Mouse (Mus musculus) hindbrain, embryonic 16.5 days (tissue): ENCODE data around the gene Dcaf4. TPM values are rescaled to one million over a fixed set of nuclear protein-coding genes. Genes with fewer than 3 reads are reported as not detected.

Source experiments
- ATAC-seq: fragments of 200-750 bp; cut with Nextera tagmentation; 2 replicates; pipeline ENCODE4 v1.8.0; 2017; ENCODE audit warnings: moderate TSS enrichment, moderate library complexity
- H3K27ac ChIP-seq: fragments of 300-500 bp; sonication (generic); 2 replicates; pipeline ENCODE4 v1.5.1; 2014; ENCODE audit warnings: low read depth, mild to moderate bottlenecking, control low read depth, low read length, moderate library complexity
- H3K27me3 ChIP-seq: fragments of 300-500 bp; sonication (generic); replicated peaks from 2 replicates; pipeline ENCODE4 v1.6.1; 2014; ENCODE audit warnings: low read length; ENCODE audit not compliant: control insufficient read depth, insufficient read depth
- H3K36me3 ChIP-seq: fragments of 300-500 bp; sonication (generic); 2 replicates; pipeline ENCODE4 v1.6.1; 2014; ENCODE audit warnings: mild to moderate bottlenecking, low read length, moderate library complexity, mixed read lengths; ENCODE audit not compliant: control insufficient read depth, insufficient read depth
- H3K4me1 ChIP-seq: fragments of 300-500 bp; sonication (generic); 2 replicates; pipeline ENCODE4 v1.6.1; 2014; ENCODE audit warnings: low read depth, low read length; ENCODE audit not compliant: control insufficient read depth, insufficient read depth
- H3K4me2 ChIP-seq: fragments of 300-500 bp; sonication (generic); 2 replicates; pipeline ENCODE4 v1.6.1; 2014; ENCODE audit warnings: mild to moderate bottlenecking, low read length, control low read depth, moderate library complexity
- H3K4me3 ChIP-seq: fragments of 300-500 bp; sonication (generic); 2 replicates; pipeline ENCODE4 v1.5.1; 2014; ENCODE audit warnings: mild to moderate bottlenecking, low read length, control low read depth, moderate library complexity
- H3K9ac ChIP-seq: fragments of 300-500 bp; sonication (generic); 2 replicates; pipeline ENCODE4 v1.6.1; 2014; ENCODE audit warnings: low read depth, mild to moderate bottlenecking, control low read depth, low read length, moderate library complexity
- H3K9me3 ChIP-seq: fragments of 300-500 bp; sonication (generic); 2 replicates; pipeline ENCODE4 v1.6.1; 2014; ENCODE audit warnings: mild to moderate bottlenecking, low read length, moderate library complexity; ENCODE audit not compliant: control insufficient read depth
- WGBS: fragments of 180-500 bp; shearing (Covaris S2); extraction: QIAGEN DNeasy Blood & Tissue Kit; methylation state at CpG from one replicate; pipeline ENCODE4 v1.1.7; 2014; 5-methylcytosine and 5-hydroxymethylcytosine counted together
- polyA plus RNA-seq: library from polyadenylated mRNA; unstranded; fragments of >200 nt; fragmentation: Nextera tagmentation; extraction: Ambion mirVana; gene quantifications from 2 replicates; pipeline ENCODE4 v1.2.1, GENCODE M21; 2015

Dcaf4 gene
- polyA plus RNA-seq, 1 experiment from 2014 or later, result 47.3 TPM

DNA sequence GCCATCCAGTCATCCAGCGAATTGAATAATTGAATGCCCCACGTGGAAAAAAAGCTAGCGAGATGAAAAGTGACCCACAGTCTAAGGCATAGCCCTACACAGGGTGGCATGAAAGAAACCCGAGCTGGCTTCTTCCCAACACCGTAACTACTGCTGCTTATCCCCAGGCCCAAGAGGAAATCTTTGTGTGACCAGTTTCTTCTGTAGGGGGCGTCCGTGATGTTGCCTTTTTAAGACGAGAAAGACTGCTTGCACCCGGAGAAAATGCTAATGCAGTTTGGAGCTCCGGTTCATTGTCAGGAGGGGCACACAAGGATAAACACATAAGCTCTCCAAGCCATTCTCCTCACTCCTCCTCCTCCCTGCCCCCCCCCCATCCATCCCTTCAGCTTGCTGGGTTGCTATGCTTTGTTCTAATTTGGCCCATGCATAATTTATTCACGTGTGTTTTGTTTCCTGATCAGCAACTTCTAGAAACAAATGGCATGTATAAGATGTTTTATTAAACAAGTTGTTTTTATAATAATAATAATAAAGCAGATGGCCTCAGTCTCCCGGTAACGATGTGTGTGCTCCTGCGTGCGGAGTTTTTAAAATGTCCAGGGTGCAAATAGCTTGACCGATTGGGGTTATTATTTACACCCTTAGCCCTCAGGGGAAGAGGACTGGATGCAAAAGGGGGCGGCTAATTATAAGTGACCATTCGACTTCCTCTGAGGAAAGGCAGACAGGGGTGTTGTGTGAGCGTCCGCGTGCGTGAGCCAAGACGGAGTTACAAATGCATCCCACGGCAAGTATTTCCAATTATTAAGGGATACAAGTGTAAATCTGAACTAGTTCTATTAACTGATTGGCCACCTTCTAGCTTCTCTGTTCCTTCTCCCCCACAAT is 35.2 kb upstream of the Dcaf4 start:
- Histone ChIP-seq H3K9ac (peak overlapping the region; percentile 70), H3K4me1 (peaks cover 23% of the 10 kb centered on the region), H3K4me3 (peak overlapping the region; percentile 63), H3K9me3 (no peaks in the 10 kb centered on the region), H3K4me2 (peak overlapping the region; percentile 76), H3K27ac (peak overlapping the region; percentile 88), H3K36me3 (no peaks in the 10 kb centered on the region), H3K27me3 (no peaks in the 10 kb centered on the region)
- WGBS, result under 1% methylated on average over 24 of the region's 24 CpGs
- no peak for ATAC-seq

DNA sequence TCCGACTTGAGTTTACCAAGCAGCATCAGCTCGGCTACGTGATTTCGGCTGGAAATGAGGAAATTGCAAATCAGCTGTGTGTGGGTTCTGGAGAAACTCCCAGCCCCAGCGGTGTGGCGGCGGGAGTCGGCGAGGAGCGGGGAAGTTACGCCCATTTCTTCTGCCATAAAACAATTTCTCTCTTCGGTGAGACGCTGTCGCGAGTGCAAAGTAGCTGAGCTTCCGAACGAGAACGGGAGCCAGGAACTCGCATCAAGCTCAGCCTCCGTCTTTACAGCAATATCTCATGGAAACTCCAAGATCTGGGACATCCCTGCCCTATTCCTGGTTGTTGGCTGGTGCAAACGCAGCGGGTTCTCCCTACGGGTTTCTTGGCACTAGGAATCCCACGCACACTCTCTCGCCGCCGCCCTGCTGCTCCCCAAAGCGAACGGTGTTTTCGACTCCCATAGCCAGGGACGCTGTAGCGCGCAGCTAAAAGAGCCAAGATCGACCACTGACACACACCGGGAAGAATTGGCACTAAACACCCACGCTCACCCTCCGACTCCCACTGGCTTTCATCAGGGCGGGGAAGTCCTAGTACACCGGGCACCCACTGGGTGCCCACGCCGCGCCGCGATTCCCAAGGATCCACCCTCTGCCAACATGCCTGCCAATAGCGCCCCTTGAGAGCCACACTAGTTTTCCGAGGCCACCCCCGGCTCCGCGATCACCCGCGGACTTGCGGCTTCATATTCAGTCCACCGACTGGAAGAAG is 34.2 kb upstream of the Dcaf4 start:
- Histone ChIP-seq H3K9ac (peak overlapping the region; percentile 70), H3K36me3 (no peaks in the 10 kb centered on the region), H3K27me3 (no peaks in the 10 kb centered on the region), H3K4me2 (peak overlapping the region; percentile 76), H3K9me3 (no peaks in the 10 kb centered on the region), H3K27ac (peak overlapping the region; percentile 88), H3K4me3 (peak overlapping the region; percentile 63), H3K4me1 (peaks cover 23% of the 10 kb centered on the region)
- no peak for ATAC-seq
- WGBS, result under 1% methylated on average over 53 of the region's 53 CpGs

DNA sequence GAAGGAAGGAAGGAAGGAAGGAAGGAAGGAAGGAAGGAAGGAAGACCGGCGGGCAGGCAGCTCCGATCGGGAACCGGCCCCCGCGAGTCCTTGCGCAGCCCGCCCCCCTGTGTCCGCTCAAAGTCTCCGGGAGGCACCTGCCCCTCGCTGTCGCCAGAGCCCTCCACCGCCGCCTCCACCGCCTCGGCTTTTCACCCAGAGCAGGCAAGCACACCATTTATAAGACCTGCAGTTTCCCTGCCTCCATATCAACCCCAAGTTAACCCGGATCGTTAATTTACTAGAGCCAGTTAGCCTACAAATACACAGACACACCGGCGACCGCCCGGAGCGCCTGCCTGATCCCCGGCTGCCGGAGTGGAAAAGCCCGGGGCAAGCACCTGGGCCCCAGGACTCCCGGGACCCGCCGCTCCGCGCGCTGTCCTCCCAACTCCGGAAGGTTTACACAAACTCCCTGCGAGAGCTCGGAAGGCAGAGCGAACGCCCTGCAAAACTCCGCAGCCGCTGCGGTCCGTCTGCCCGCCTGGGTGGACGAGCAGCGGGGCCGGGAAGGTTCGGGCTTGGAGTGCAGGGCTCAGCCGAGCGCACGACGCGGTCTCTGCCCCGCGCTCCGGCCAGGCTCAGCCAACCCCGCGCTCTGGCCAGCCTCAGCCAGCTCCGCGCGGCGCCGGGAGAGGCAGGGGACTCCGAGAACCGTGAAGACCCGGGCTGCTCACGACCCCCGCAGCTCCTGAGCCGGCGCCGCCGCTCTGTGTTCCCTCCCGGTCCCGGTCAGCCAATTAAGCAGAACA is 33.4 kb upstream of the Dcaf4 start:
- Histone ChIP-seq H3K4me2 (peak overlapping the region; percentile 76), H3K4me1 (peaks cover 23% of the 10 kb centered on the region), H3K36me3 (no peaks in the 10 kb centered on the region), H3K27ac (peak overlapping the region; percentile 88), H3K27me3 (no peaks in the 10 kb centered on the region), H3K9ac (peak overlapping the region; percentile 70), H3K4me3 (peak overlapping the region; percentile 63), H3K9me3 (no peaks in the 10 kb centered on the region)
- ATAC-seq, result peak; percentile 46; the same call in 1 of the 2 replicates
- WGBS, result under 1% methylated on average over 65 of the region's 73 CpGs

DNA sequence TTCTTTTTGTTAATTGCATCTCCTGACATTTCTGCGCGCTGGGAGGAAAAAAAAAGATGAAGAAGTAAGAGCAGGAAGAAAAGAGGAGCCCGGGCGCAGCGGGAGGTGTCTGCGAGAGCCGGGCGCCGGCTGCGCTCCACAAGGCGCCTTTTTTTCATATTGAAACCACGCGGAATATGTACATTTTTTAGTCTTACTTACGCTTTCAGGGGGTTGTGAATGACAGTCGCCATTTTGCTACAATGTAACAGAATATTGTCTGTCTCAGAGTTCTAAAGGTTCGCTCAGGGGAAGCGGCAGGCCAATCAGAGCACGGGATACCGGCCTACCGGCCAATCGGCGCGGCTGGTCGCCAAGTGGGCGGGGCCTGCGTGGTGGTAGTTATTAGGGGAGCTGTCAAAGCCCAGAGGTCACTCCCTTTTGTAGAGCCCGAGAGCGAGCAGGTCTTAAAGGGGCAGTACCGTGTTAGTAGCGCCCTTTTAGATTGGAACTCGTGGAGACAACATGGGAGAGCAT is 32.7 kb upstream of the Dcaf4 start, which contains the start of gene Dpf3:
Gene Dpf3 (minus strand): TSS at position 241 of the 516 bp plus-strand sequence.
- 0% methylated on average over 31 of the region's 31 CpGs for WGBS
- peaks cover 23% of the 10 kb centered on the region for H3K4me1 ChIP-seq
- H3K36me3 ChIP-seq, result no peaks in the 10 kb centered on the region
- peak; percentile 94 for ATAC-seq
- H3K4me3 ChIP-seq, result peak within 1 kb of the TSS; percentile 63
- peak within 1 kb of the TSS; percentile 76 for H3K4me2 ChIP-seq
- no peaks in the 10 kb centered on the region for H3K9me3 ChIP-seq
- H3K27ac ChIP-seq, result peak within 1 kb of the TSS; percentile 88
- H3K9ac ChIP-seq, result peak within 1 kb of the TSS; percentile 70
- no peaks in the 10 kb centered on the region for H3K27me3 ChIP-seq

DNA sequence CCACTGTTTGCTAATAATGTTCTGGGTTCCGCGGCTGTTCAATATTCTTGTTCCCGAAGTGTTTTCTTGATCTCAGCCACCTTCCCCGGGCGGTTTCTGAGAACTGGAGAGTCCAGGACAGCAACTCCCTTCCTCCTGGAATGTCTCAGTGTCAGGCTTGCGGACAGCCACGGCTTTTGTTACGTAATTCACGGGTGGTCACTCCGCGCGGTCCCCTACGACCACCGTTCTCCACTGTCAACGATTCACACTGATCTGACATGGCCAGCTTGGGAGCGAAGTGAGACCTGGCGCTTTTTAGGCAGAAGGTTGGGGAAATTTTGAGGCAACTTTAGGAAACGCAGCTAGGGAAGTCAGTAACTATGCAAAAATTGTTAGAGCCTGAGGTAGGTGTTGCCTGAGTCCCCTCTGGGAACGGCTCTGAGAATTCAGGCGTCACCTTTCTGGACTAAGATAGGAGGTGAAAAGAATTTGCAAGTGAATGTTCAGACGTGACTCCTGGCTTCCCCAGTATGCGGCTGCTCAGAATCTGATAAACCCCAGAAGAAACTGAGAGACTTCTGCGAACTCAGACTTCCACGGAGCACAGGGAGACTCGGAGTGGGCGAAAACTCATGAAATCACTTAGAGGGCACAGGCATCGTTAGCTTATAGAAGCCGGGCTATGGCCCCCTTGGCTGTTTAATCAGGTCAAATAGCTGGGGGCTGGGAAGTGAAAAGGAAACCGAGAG is 31.9 kb upstream of the Dcaf4 start:
- Histone ChIP-seq H3K4me1 (peaks cover 23% of the 10 kb centered on the region), H3K4me3 (peak overlapping the region; percentile 63), H3K4me2 (peak overlapping the region; percentile 76), H3K27me3 (no peaks in the 10 kb centered on the region), H3K9me3 (no peaks in the 10 kb centered on the region), H3K9ac (peak overlapping the region; percentile 51), H3K36me3 (no peaks in the 10 kb centered on the region), H3K27ac (no peak overlapping the region)
- under 1% methylated on average over 29 of the region's 29 CpGs for WGBS
- ATAC-seq, result no peak

DNA sequence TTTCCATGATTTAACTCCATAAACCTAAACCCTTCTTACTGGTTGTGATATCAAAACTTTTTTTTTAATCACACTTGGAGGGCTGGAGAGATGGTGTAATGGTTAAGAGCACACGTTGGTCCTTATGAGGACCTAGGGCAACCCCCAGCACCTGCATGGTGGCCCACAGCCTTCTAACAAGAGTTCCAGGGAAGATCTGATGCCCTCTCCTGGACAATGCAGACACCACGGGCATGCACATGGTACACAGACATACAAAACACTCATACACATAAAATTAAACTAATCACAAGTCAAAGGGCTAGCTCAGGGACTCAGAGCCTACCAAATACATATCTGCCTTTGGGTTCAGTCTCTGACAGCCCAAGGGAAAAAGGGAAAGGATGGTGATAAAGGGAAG is 30.5 kb upstream of the Dcaf4 start:
- no peaks in the 10 kb centered on the region for H3K36me3 ChIP-seq
- H3K9me3 ChIP-seq, result no peaks in the 10 kb centered on the region
- no peak overlapping the region for H3K9ac ChIP-seq
- 45% methylated on average over 2 of the region's 2 CpGs for WGBS
- H3K27ac ChIP-seq, result no peak overlapping the region
- no peaks in the 10 kb centered on the region for H3K27me3 ChIP-seq
- no peak overlapping the region for H3K4me2 ChIP-seq
- H3K4me3 ChIP-seq, result no peak overlapping the region
- peaks cover 18% of the 10 kb centered on the region for H3K4me1 ChIP-seq
- ATAC-seq, result no peak

DNA sequence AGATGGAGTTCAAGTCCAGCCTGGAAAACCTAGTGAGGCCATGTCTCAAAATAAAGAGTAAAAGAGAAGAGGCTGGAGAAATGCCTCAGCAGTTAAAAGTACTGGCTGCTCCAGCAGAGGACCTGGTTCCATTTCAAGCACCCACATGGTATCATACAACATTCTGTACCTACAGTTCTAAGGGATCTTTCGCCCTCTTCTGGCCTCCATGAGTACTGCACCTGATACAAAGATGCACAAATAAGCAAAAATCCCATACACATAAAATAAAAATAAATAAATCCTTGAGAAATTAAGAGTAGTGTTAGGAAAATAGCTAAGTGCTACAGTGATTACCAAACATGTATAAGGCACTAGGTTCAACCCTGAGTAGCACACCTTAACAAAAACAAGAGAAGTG is 28.7 kb upstream of the Dcaf4 start:
- Histone ChIP-seq H3K4me2 (no peak overlapping the region), H3K27ac (no peak overlapping the region), H3K4me1 (peaks cover 15% of the 10 kb centered on the region), H3K27me3 (no peaks in the 10 kb centered on the region), H3K4me3 (no peak overlapping the region), H3K9me3 (no peaks in the 10 kb centered on the region), H3K9ac (no peak overlapping the region), H3K36me3 (no peaks in the 10 kb centered on the region)
- ATAC-seq, result no peak
- 65% methylated on average over 1 of the region's 1 CpGs for WGBS

DNA sequence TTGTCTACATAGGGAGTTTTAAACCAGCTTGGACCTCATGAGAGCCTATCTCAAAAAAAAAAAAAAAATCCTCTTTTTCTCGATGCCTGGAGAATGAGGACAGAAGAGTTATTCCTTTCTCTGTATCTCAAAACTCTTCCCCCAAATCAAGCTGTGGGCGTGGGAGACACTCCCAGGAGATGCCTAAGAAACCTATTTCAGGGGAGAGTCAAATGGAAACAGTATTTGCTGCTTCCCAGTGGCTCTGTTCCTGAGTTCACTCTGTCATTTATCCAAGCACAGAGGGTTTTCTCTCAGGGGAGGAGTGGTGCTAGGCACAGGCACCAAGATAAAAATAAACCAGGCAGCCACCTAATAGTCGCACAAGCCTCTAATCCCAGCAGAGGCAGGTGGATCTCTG is 27.5 kb upstream of the Dcaf4 start:
- 75% methylated on average over 3 of the region's 3 CpGs for WGBS
- no peaks in the 10 kb centered on the region for H3K9me3 ChIP-seq
- H3K27me3 ChIP-seq, result no peaks in the 10 kb centered on the region

More for the DNA sequence above, 27.5 kb upstream of the Dcaf4 start:
- Histone ChIP-seq H3K4me1 (peaks cover 14% of the 10 kb centered on the region), H3K36me3 (no peaks in the 10 kb centered on the region), H3K4me3 (no peak overlapping the region), H3K4me2 (no peak overlapping the region), H3K9ac (no peak overlapping the region), H3K27ac (no peak overlapping the region)
- ATAC-seq, result no peak
